Mouse (Mus musculus): ENCODE data around the gene Psap.
A peak's percentile ranks its signal among the peaks of the same experiment; 100 is the strongest.

Psap gene

GRCm38 (mm10) chr10:60257261-60257825 lies 20.1 kb upstream of the Psap start:
- TF ChIP-seq GATA4 (IDR thresholded peaks at IDR 0.05; ENCODE audit: insufficient replicate concordance, low read length) = no peak

GRCm38 (mm10) chr10:60260557-60261294 lies 16.7 kb upstream of the Psap start:
- TF ChIP-seq GATA4 (IDR thresholded peaks at IDR 0.05; ENCODE audit: insufficient replicate concordance, low read length) = no peak

- TF ChIP-seq GATA4 (IDR thresholded peaks at IDR 0.05; ENCODE audit: insufficient replicate concordance, low read length) = no peak
Measured at GRCm38 (mm10) chr10:60261530-60261929, 15.9 kb upstream of the Psap start.

GRCm38 (mm10) chr10:60262386-60262785 lies 15.0 kb upstream of the Psap start:
- TF ChIP-seq GATA4 (IDR thresholded peaks at IDR 0.05; ENCODE audit: insufficient replicate concordance, low read length) = peak; percentile 39; the same call in 1 of the 2 replicates

GRCm38 (mm10) chr10:60263351-60263750 lies 14.1 kb upstream of the Psap start:
- TF ChIP-seq GATA4 (IDR thresholded peaks at IDR 0.05; ENCODE audit: insufficient replicate concordance, low read length) = no peak

GRCm38 (mm10) chr10:60265252-60265651 lies 12.2 kb upstream of the Psap start:
- peak; percentile 28; the same call in 1 of the 2 replicates for TF ChIP-seq GATA4 (IDR thresholded peaks at IDR 0.05; ENCODE audit: insufficient replicate concordance, low read length)

- no peak for TF ChIP-seq GATA4 (IDR thresholded peaks at IDR 0.05; ENCODE audit: insufficient replicate concordance, low read length)
Measured at GRCm38 (mm10) chr10:60266842-60267401, 10.5 kb upstream of the Psap start.

GRCm38 (mm10) chr10:60268738-60269137 lies 8.7 kb upstream of the Psap start:
- TF ChIP-seq GATA4 (IDR thresholded peaks at IDR 0.05; ENCODE audit: insufficient replicate concordance, low read length) = no peak

GRCm38 (mm10) chr10:60269141-60270064 lies 8.0 kb upstream of the Psap start:
- peak; percentile 21; the same call in 1 of the 2 replicates for TF ChIP-seq GATA4 (IDR thresholded peaks at IDR 0.05; ENCODE audit: insufficient replicate concordance, low read length)

- no peak for TF ChIP-seq GATA4 (IDR thresholded peaks at IDR 0.05; ENCODE audit: insufficient replicate concordance, low read length)
Measured at GRCm38 (mm10) chr10:60271015-60271414, 6.4 kb upstream of the Psap start.

- no peak for TF ChIP-seq GATA4 (IDR thresholded peaks at IDR 0.05; ENCODE audit: insufficient replicate concordance, low read length)
Measured at GRCm38 (mm10) chr10:60272241-60272640, 5.2 kb upstream of the Psap start.

- TF ChIP-seq GATA4 (IDR thresholded peaks at IDR 0.05; ENCODE audit: insufficient replicate concordance, low read length) = no peak
Measured at GRCm38 (mm10) chr10:60273382-60273781, 4.0 kb upstream of the Psap start.

GRCm38 (mm10) chr10:60278006-60278399 lies 576 bp downstream of the Psap start:
- TF ChIP-seq GATA4 (IDR thresholded peaks at IDR 0.05; ENCODE audit: insufficient replicate concordance, low read length) = no peak

GRCm38 (mm10) chr10:60278786-60279185 lies 1.4 kb downstream of the Psap start:
- TF ChIP-seq GATA4 (IDR thresholded peaks at IDR 0.05; ENCODE audit: insufficient replicate concordance, low read length) = no peak

- TF ChIP-seq GATA4 (IDR thresholded peaks at IDR 0.05; ENCODE audit: insufficient replicate concordance, low read length) = no peak
Measured at GRCm38 (mm10) chr10:60279290-60279940, 2.0 kb downstream of the Psap start.
